Mouse (Mus musculus): ENCODE data around the gene A730049H05Rik. TPM values are rescaled to one million over a fixed set of nuclear protein-coding genes. Genes with fewer than 3 reads are reported as not detected.

Gene A730049H05Rik
- polyA plus RNA-seq, 1 experiment = 0.08 TPM

DNA sequence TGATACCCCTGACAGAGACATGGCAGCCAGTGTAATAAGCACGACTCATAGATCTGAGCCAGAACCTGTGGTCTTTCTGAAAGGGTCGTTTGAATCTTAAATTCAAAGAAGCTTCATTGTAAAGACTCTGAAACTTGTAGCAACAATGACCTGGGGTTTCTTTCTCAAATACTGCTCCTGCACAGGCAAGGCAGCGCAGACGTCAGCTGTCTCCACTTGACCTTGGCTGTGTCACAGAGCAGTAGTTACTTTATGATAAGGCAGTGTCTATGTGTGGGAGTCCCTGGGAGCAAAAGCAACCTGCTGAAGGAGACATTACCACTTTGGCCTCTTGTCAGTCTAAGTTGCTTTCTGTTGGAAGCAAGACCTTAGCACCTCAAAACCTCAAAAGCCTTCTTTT is 30.3 kb downstream of the A730049H05Rik start:
- TF ChIP-seq POLR2A (IDR thresholded peaks at IDR 0.05; ENCODE audit: low read depth, low read length) (no peak), CTCF (IDR thresholded peaks at IDR 0.05; ENCODE audit: extremely low read depth, insufficient read depth, insufficient read length, insufficient replicate concordance) (no peak)
- H3K27me3 ChIP-seq (ENCODE audit: control insufficient read depth, insufficient read depth, low read length) = no peaks in the 10 kb centered on the region
- H3K4me1 ChIP-seq (ENCODE audit: control insufficient read depth, insufficient read depth, insufficient read length) = no peaks in the 10 kb centered on the region
- WGBS = 83% methylated on average over 4 of the region's 4 CpGs
- DNase-seq (ENCODE audit: low read depth in 1 of 2, low spot score in 2 of 2) = no peak
- H3K4me3 ChIP-seq (ENCODE audit: extremely low read depth, insufficient read depth, insufficient read length) = no peak overlapping the region
- H3K36me3 ChIP-seq (ENCODE audit: control insufficient read depth, insufficient read depth, low read length) = no peaks in the 10 kb centered on the region
- no peak overlapping the region for H3K27ac ChIP-seq (ENCODE audit: insufficient read depth, low read length)

GRCm38 (mm10) chr6:92849208-92849607 is 32.9 kb downstream of the A730049H05Rik start:
- Histone ChIP-seq H3K27me3 (ENCODE audit: control insufficient read depth, insufficient read depth, low read length) (no peaks in the 10 kb centered on the region), H3K27ac (ENCODE audit: insufficient read depth, low read length) (no peak overlapping the region), H3K4me1 (ENCODE audit: control insufficient read depth, insufficient read depth, insufficient read length) (no peaks in the 10 kb centered on the region), H3K4me3 (ENCODE audit: extremely low read depth, insufficient read depth, insufficient read length) (no peak overlapping the region), H3K36me3 (ENCODE audit: control insufficient read depth, insufficient read depth, low read length) (no peaks in the 10 kb centered on the region)
- 91% methylated on average over 9 of the region's 9 CpGs for WGBS
- TF ChIP-seq CTCF (IDR thresholded peaks at IDR 0.05; ENCODE audit: extremely low read depth, insufficient read depth, insufficient read length, insufficient replicate concordance) = no peak
- TF ChIP-seq POLR2A (IDR thresholded peaks at IDR 0.05; ENCODE audit: low read depth, low read length) = no peak
- no peak for DNase-seq (ENCODE audit: low read depth in 1 of 2, low spot score in 2 of 2)

DNA sequence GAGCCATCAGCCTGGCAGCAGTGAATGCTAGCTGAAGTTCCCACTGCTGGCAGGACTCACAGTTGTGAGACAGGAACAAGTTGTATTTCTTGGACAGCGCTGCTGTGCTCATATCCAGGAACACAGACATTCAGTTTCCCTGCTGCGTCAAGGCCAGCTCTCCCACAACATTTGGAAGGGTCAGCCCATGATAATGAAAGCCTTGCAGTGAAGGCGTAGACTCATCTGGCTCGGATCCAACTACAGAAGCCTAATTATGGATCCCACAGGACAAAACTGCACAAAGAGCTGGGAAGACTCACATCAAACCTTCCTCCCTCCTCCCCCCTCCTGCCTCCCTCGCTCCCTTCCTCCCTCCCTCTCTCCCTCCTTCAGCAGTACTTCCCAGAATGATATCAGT is 34.0 kb downstream of the A730049H05Rik start:
- DNase-seq (ENCODE audit: low read depth in 1 of 2, low spot score in 2 of 2) = no peak

DNA sequence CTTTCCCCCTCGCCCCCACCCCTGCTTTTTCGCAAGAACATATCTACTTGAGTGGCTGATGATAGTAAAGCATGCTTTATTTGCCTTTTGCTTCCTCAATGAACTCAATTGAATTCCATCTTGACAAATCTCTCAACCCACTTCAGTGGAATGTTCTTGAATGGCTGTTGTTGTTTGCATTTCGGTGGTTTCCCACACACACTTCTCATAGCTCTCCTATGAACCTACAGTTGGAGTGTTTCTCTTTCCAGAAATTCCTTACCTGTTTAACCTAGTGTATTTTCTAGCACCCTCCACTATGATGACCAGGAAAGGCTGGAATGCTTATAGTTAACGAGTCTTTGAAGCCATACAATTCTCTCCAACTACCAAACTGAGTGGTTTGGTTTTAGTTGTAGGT is 38.6 kb downstream of the A730049H05Rik start:
- H3K27me3 ChIP-seq (ENCODE audit: control insufficient read depth, insufficient read depth, low read length) = no peaks in the 10 kb centered on the region
- DNase-seq (ENCODE audit: low read depth in 1 of 2, low spot score in 2 of 2) = no peak
- no peaks in the 10 kb centered on the region for H3K36me3 ChIP-seq (ENCODE audit: control insufficient read depth, insufficient read depth, low read length)
- TF ChIP-seq POLR2A (IDR thresholded peaks at IDR 0.05; ENCODE audit: low read depth, low read length) = no peak
- no peak for TF ChIP-seq CTCF (IDR thresholded peaks at IDR 0.05; ENCODE audit: extremely low read depth, insufficient read depth, insufficient read length, insufficient replicate concordance)
- no peaks in the 10 kb centered on the region for H3K4me1 ChIP-seq (ENCODE audit: control insufficient read depth, insufficient read depth, insufficient read length)
- no peak overlapping the region for H3K27ac ChIP-seq (ENCODE audit: insufficient read depth, low read length)
- 83% methylated on average over 4 of the region's 4 CpGs for WGBS
- H3K4me3 ChIP-seq (ENCODE audit: extremely low read depth, insufficient read depth, insufficient read length) = no peak overlapping the region

More for the DNA sequence above, 34.0 kb downstream of the A730049H05Rik start:
- 78% methylated on average over 5 of the region's 5 CpGs for WGBS
- Histone ChIP-seq H3K4me1 (ENCODE audit: control insufficient read depth, insufficient read depth, insufficient read length) (no peaks in the 10 kb centered on the region), H3K27me3 (ENCODE audit: control insufficient read depth, insufficient read depth, low read length) (no peaks in the 10 kb centered on the region), H3K27ac (ENCODE audit: insufficient read depth, low read length) (no peak overlapping the region), H3K36me3 (ENCODE audit: control insufficient read depth, insufficient read depth, low read length) (no peaks in the 10 kb centered on the region), H3K4me3 (ENCODE audit: extremely low read depth, insufficient read depth, insufficient read length) (no peak overlapping the region)
- no peak for TF ChIP-seq POLR2A (IDR thresholded peaks at IDR 0.05; ENCODE audit: low read depth, low read length)
- no peak for TF ChIP-seq CTCF (IDR thresholded peaks at IDR 0.05; ENCODE audit: extremely low read depth, insufficient read depth, insufficient read length, insufficient replicate concordance)

DNA sequence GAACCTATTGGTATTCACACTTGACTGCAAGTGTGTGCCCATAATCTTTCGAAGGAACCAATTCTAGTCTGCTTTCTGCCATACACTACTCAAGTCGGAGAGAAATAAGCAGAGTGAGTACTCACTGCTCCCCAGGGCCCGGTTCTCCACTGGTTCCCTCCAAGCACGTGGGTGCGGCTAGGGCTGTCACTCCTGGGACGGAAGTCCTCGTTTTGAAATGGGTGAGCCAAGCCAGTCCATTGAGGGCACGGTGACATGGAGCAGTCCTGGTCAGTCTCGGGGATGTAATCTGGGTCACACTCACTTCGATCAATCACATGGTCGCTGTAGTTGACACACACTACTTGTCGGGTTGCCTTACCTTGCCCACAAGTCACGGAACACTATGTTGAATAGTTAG is 41.5 kb downstream of the A730049H05Rik start:
- Histone ChIP-seq H3K4me1 (ENCODE audit: control insufficient read depth, insufficient read depth, insufficient read length) (no peaks in the 10 kb centered on the region), H3K27ac (ENCODE audit: insufficient read depth, low read length) (no peak overlapping the region), H3K27me3 (ENCODE audit: control insufficient read depth, insufficient read depth, low read length) (no peaks in the 10 kb centered on the region), H3K36me3 (ENCODE audit: control insufficient read depth, insufficient read depth, low read length) (no peaks in the 10 kb centered on the region), H3K4me3 (ENCODE audit: extremely low read depth, insufficient read depth, insufficient read length) (no peak overlapping the region)
- DNase-seq (ENCODE audit: low read depth in 1 of 2, low spot score in 2 of 2) = no peak
- no peak for TF ChIP-seq POLR2A (IDR thresholded peaks at IDR 0.05; ENCODE audit: low read depth, low read length)
- TF ChIP-seq CTCF (IDR thresholded peaks at IDR 0.05; ENCODE audit: extremely low read depth, insufficient read depth, insufficient read length, insufficient replicate concordance) = no peak
- WGBS = 90% methylated on average over 13 of the region's 13 CpGs

GRCm38 (mm10) chr6:92858721-92859510 is 42.6 kb downstream of the A730049H05Rik start:
- Histone ChIP-seq H3K4me1 (ENCODE audit: control insufficient read depth, insufficient read depth, insufficient read length) (no peaks in the 10 kb centered on the region), H3K4me3 (ENCODE audit: extremely low read depth, insufficient read depth, insufficient read length) (no peak overlapping the region), H3K27me3 (ENCODE audit: control insufficient read depth, insufficient read depth, low read length) (no peaks in the 10 kb centered on the region), H3K36me3 (ENCODE audit: control insufficient read depth, insufficient read depth, low read length) (no peaks in the 10 kb centered on the region), H3K27ac (ENCODE audit: insufficient read depth, low read length) (no peak overlapping the region)
- TF ChIP-seq POLR2A (IDR thresholded peaks at IDR 0.05; ENCODE audit: low read depth, low read length) (no peak), CTCF (IDR thresholded peaks at IDR 0.05; ENCODE audit: extremely low read depth, insufficient read depth, insufficient read length, insufficient replicate concordance) (no peak)
- 74% methylated on average over 12 of the region's 12 CpGs for WGBS
- DNase-seq (ENCODE audit: low read depth in 1 of 2, low spot score in 2 of 2) = no peak

- DNase-seq (ENCODE audit: low read depth in 1 of 2, low spot score in 2 of 2) = no peak
- TF ChIP-seq POLR2A (IDR thresholded peaks at IDR 0.05; ENCODE audit: low read depth, low read length) = no peak
- no peak for TF ChIP-seq CTCF (IDR thresholded peaks at IDR 0.05; ENCODE audit: extremely low read depth, insufficient read depth, insufficient read length, insufficient replicate concordance)
- Histone ChIP-seq H3K27me3 (ENCODE audit: control insufficient read depth, insufficient read depth, low read length) (no peaks in the 10 kb centered on the region), H3K36me3 (ENCODE audit: control insufficient read depth, insufficient read depth, low read length) (no peaks in the 10 kb centered on the region), H3K4me3 (ENCODE audit: extremely low read depth, insufficient read depth, insufficient read length) (no peak overlapping the region), H3K27ac (ENCODE audit: insufficient read depth, low read length) (no peak overlapping the region), H3K4me1 (ENCODE audit: control insufficient read depth, insufficient read depth, insufficient read length) (no peaks in the 10 kb centered on the region)
- 81% methylated on average over 5 of the region's 5 CpGs for WGBS
Measured at GRCm38 (mm10) chr6:92860285-92860912, 44.1 kb downstream of the A730049H05Rik start.
